Mouse (Mus musculus): ENCODE data around the gene Ifrd2.

DNA sequence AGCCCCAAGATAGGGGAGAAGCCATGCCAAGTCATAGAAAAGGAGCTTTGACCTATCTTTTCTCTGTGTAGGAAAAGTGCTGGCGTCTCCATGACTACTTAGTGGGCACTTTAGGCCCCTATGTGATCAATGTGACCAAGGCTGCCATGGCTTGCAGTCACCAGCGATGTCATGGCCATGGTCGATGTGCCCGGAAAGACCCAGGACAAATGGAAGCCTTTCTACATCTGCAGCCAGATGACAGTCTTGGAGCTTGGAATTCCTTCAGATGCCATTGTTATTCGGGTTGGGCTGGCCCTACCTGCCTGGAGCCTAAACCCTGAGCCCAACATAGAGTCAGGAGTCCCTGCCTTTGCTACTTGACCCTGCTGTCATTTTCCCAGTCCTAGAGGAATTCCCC, 938 bp upstream of the Ifrd2 start:
- TF ChIP-seq CTCF (IDR thresholded peaks at IDR 0.05; ENCODE audit: control insufficient read depth, insufficient read depth, insufficient replicate concordance, low read depth, low read length) (no peak), POLR2A (IDR thresholded peaks at IDR 0.05; ENCODE audit: control insufficient read depth, low read depth, low read length) (no peak)

Measured in testis, adult 2 months (tissue).